ENCODE assay signal across 8 mouse cellular contexts in the genomic region with DNA sequence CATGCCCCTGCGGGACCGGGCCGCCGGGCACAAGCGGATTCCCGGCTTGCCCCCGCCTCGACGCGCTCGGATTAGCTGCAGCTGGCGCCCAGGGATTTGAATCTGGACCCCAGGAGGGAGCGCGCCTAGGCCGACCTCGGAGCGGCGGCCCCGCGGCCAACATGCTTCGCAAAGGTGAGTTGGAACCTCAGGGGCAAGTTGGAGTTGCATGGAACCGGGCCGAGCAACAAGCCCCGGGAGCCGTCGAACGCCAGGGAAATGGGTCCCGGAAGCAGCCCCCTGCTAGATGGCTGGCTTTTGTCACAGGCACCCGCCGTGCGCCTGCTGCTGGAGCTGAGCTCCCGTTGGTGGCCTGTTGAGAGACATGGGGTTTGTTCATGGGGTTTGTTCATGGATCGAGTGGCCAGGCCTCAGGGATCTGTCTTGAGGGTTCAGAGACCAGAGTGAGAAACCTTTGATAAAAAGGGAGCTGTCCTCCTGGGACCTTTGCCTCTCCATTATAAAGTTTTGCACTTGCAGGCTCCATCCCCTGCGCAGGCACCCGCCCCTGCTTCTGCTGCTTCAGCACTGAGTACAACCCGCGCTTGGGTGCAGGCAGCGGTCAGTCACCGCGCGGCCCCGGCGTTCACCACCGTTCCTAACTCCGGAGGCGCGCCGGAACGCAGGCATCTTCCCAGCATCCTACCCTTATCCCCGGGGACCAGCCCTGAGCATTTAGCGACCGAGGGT. TPM values are rescaled to one million over a fixed set of nuclear protein-coding genes. Genes with fewer than 3 reads are reported as not detected.
DNase-seq lines count a peak whose midpoint lies in the region; ATAC-seq lines count a peak whose summit lies in the region.

No protein-coding gene starts in this region.

- H3K4me2 ChIP-seq in hindbrain, embryonic 12.5 days (replicated peaks): peak overlapping the region; percentile 77
- H3K4me2 ChIP-seq in liver, embryonic 16.5 days (ENCODE audit: low read depth, low read length): peak overlapping the region; percentile 72

- peaks cover 44% of the 10 kb centered on the region for H3K4me1 ChIP-seq in hindbrain, embryonic 12.5 days
- H3K4me1 ChIP-seq in liver, embryonic 16.5 days (ENCODE audit: control insufficient read depth, low read depth, low read length): peaks cover 32% of the 10 kb centered on the region

- under 1% methylated on average over 52 of the region's 52 CpGs for WGBS in hindbrain, embryonic 12.5 days
- 1% methylated on average over 52 of the region's 52 CpGs for WGBS in liver, embryonic 16.5 days (ENCODE audit: insufficient replicate concordance)

- peak overlapping the region; percentile 48 for H3K4me3 ChIP-seq in hindbrain, embryonic 12.5 days
- peak overlapping the region; percentile 59 for H3K4me3 ChIP-seq in liver, embryonic 16.5 days (ENCODE audit: low read depth, low read length)

- DNase-seq in adrenal gland, adult 2 months: peak; percentile 70
- DNase-seq in adrenal gland, postnatal 4 days (ENCODE audit: low spot score in 2 of 2): no peak
- peak; percentile 32 for DNase-seq in thymus, adult 18-20 months
- no peak for DNase-seq in thymus, postnatal 0 days (ENCODE audit: low spot score)
- peak; percentile 42 to 58 for DNase-seq in thymus, postnatal 10 days (ENCODE audit: low spot score in 2 of 2)

- H3K27me3 ChIP-seq in hindbrain, embryonic 12.5 days: peaks cover 81% of the 10 kb centered on the region
- H3K27me3 ChIP-seq in liver, embryonic 16.5 days (ENCODE audit: control insufficient read depth, insufficient read depth, low read depth, low read length): peaks cover 56% of the 10 kb centered on the region

- H3K36me3 ChIP-seq in hindbrain, embryonic 12.5 days: no peaks in the 10 kb centered on the region
- H3K36me3 ChIP-seq in liver, embryonic 16.5 days (ENCODE audit: control insufficient read depth, insufficient read depth): no peaks in the 10 kb centered on the region

- no peaks in the 10 kb centered on the region for H3K9me3 ChIP-seq in hindbrain, embryonic 12.5 days (replicated peaks)
- H3K9me3 ChIP-seq in liver, embryonic 16.5 days (replicated peaks; ENCODE audit: control insufficient read depth, low read length): no peaks in the 10 kb centered on the region

- ATAC-seq in hindbrain, embryonic 12.5 days (ENCODE audit: low FRiP score): no peak
- no peak for ATAC-seq in liver, embryonic 16.5 days (ENCODE audit: low read depth)
- no peak for ATAC-seq in activated CD4-positive, CD25-positive, alpha-beta regulatory T cell, adult 4 months

- H3K27ac ChIP-seq in hindbrain, embryonic 12.5 days: 0 out of 2 replicates have a peak overlapping the region, but pooled peaks have one; percentile 7
- H3K27ac ChIP-seq in liver, embryonic 16.5 days (ENCODE audit: low read length): no peak overlapping the region

- H3K9ac ChIP-seq in hindbrain, embryonic 12.5 days: peak overlapping the region; percentile 57
- no peak overlapping the region for H3K9ac ChIP-seq in liver, embryonic 16.5 days (ENCODE audit: low read depth, low read length)

RNA-seq across cellular contexts. Expression of gene Rtn4rl1, which starts 0.7 kb away (rescaled TPM):
- 10 to 100 TPM; 29.2 to 58.9 TPM for total RNA-seq in adrenal gland, adult 2 months (2021)
- polyA plus RNA-seq in adrenal gland, adult 2 months (2012; rRNA removed): 48.1 and 62.9 TPM in 2 replicates
- total RNA-seq in adrenal gland, postnatal 4 days (2021): 10 to 100 TPM; 33.3 to 33.8 TPM
- polyA plus RNA-seq in thymus, postnatal 0 days (2015; fragmentation: Nextera tagmentation; extraction: Ambion mirVana): 7.8 and 8.1 TPM in 2 replicates
- polyA plus RNA-seq in hindbrain, embryonic 12.5 days (2016; fragmentation: Nextera tagmentation; extraction: Ambion mirVana): 5.1 and 5.8 TPM in 2 replicates
- 0.44 and 0.48 TPM in 2 replicates for polyA plus RNA-seq in liver, embryonic 16.5 days (2015; fragmentation: Nextera tagmentation; extraction: Ambion mirVana)
- polyA plus RNA-seq in activated CD4-positive, CD25-positive, alpha-beta regulatory T cell, adult 4 months (2017; shearing (Covaris generic)): 1 to 10 TPM; 1.6 to 1.8 TPM

RNA-seq across cellular contexts. Expression of gene Dph1, which starts 3.2 kb away (rescaled TPM):
- total RNA-seq in adrenal gland, adult 2 months (2021): 10 to 100 TPM; 32.3 to 37.4 TPM
- 72.0 and 87.5 TPM in 2 replicates for polyA plus RNA-seq in adrenal gland, adult 2 months (2012; rRNA removed)
- total RNA-seq in adrenal gland, postnatal 4 days (2021): 10 to 100 TPM; 26.8 to 29.0 TPM
- 14.0 and 14.1 TPM in 2 replicates for polyA plus RNA-seq in thymus, postnatal 0 days (2015; fragmentation: Nextera tagmentation; extraction: Ambion mirVana)
- 14.8 and 18.6 TPM in 2 replicates for polyA plus RNA-seq in hindbrain, embryonic 12.5 days (2016; fragmentation: Nextera tagmentation; extraction: Ambion mirVana)
- 9.1 and 10.6 TPM in 2 replicates for polyA plus RNA-seq in liver, embryonic 16.5 days (2015; fragmentation: Nextera tagmentation; extraction: Ambion mirVana)
- polyA plus RNA-seq in activated CD4-positive, CD25-positive, alpha-beta regulatory T cell, adult 4 months (2017; shearing (Covaris generic)): 1 to 10 TPM; 8.3 to 9.6 TPM

RNA-seq across cellular contexts. Expression of gene Ovca2, which starts 15.7 kb away (rescaled TPM):
- total RNA-seq in adrenal gland, adult 2 months (2021): 10 to 100 TPM; 20.4 to 26.5 TPM
- 7.0 and 7.4 TPM in 2 replicates for polyA plus RNA-seq in adrenal gland, adult 2 months (2012; rRNA removed)
- 10 to 100 TPM; 16.0 to 17.4 TPM for total RNA-seq in adrenal gland, postnatal 4 days (2021)
- polyA plus RNA-seq in thymus, postnatal 0 days (2015; fragmentation: Nextera tagmentation; extraction: Ambion mirVana): 34.2 and 37.7 TPM in 2 replicates
- polyA plus RNA-seq in hindbrain, embryonic 12.5 days (2016; fragmentation: Nextera tagmentation; extraction: Ambion mirVana): 23.8 and 24.5 TPM in 2 replicates
- polyA plus RNA-seq in liver, embryonic 16.5 days (2015; fragmentation: Nextera tagmentation; extraction: Ambion mirVana): 8.7 and 9.6 TPM in 2 replicates
- 10 to 100 TPM; 28.4 to 32.8 TPM for polyA plus RNA-seq in activated CD4-positive, CD25-positive, alpha-beta regulatory T cell, adult 4 months (2017; shearing (Covaris generic))

RNA-seq across cellular contexts. Expression of gene Hic1, which starts 25.0 kb away (rescaled TPM):
- total RNA-seq in adrenal gland, adult 2 months (2021): 10 to 100 TPM in 1 of 2 experiments, 1 to 10 TPM in 1; 7.5 to 15.4 TPM
- 25.9 and 26.9 TPM in 2 replicates for polyA plus RNA-seq in adrenal gland, adult 2 months (2012; rRNA removed)
- total RNA-seq in adrenal gland, postnatal 4 days (2021): 10 to 100 TPM; 22.9 to 29.2 TPM
- 8.3 and 11.0 TPM in 2 replicates for polyA plus RNA-seq in thymus, postnatal 0 days (2015; fragmentation: Nextera tagmentation; extraction: Ambion mirVana)
- 11.3 and 15.8 TPM in 2 replicates for polyA plus RNA-seq in hindbrain, embryonic 12.5 days (2016; fragmentation: Nextera tagmentation; extraction: Ambion mirVana)
- 0.44 and 1.0 TPM in 2 replicates for polyA plus RNA-seq in liver, embryonic 16.5 days (2015; fragmentation: Nextera tagmentation; extraction: Ambion mirVana)
- under 1 TPM in 1 of 2 experiments, not detected in 1; 0.38 TPM for polyA plus RNA-seq in activated CD4-positive, CD25-positive, alpha-beta regulatory T cell, adult 4 months (2017; shearing (Covaris generic))

Comparison
In these comparisons a context has a peak if more than half of its experiments do, and no peak if none do; other contexts are left out.
1. DNase-seq: peak in adrenal gland, adult 2 months (single experiment), thymus, adult 18-20 months (2 of 2) and thymus, postnatal 10 days (2 of 2); none in adrenal gland, postnatal 4 days (0 of 2) and thymus, postnatal 0 days (single experiment).